Mouse (Mus musculus) embryonic facial prominence, embryonic 12.5 days (tissue): ENCODE measurements around the gene Tedc2. TPM values are rescaled to one million over a fixed set of nuclear protein-coding genes. Genes with fewer than 3 reads are reported as not detected.

Experiments used
- ATAC-seq: fragments of 200-750 bp; cut with Nextera tagmentation; 2 replicates; pipeline ENCODE4 v1.8.0; 2017; ENCODE audit not compliant: insufficient number of reproducible peaks, insufficient read depth, low FRiP score, low TSS enrichment
- H3K27ac ChIP-seq: fragments of 300-500 bp; sonication (generic); 2 replicates; pipeline ENCODE4 v1.5.1; 2016; ENCODE audit warnings: mild to moderate bottlenecking
- H3K27me3 ChIP-seq: fragments of 300-500 bp; sonication (generic); 2 replicates; pipeline ENCODE4 v1.6.1; 2016; ENCODE audit warnings: mild to moderate bottlenecking, moderate library complexity
- H3K36me3 ChIP-seq: fragments of 300-500 bp; sonication (generic); 2 replicates; pipeline ENCODE4 v1.6.1; 2016; ENCODE audit warnings: mild to moderate bottlenecking
- H3K4me1 ChIP-seq: fragments of 300-500 bp; sonication (generic); 2 replicates; pipeline ENCODE4 v1.6.1; 2016
- H3K4me2 ChIP-seq: fragments of 300-500 bp; sonication (generic); replicated peaks from 2 replicates; pipeline ENCODE4 v1.6.1; 2016; ENCODE audit warnings: mild to moderate bottlenecking, moderate library complexity
- H3K4me3 ChIP-seq: fragments of 300-500 bp; sonication (generic); 2 replicates; pipeline ENCODE4 v1.5.1; 2016; ENCODE audit warnings: mild to moderate bottlenecking
- H3K9ac ChIP-seq: fragments of 300-500 bp; sonication (generic); 2 replicates; pipeline ENCODE4 v1.6.1; 2016; ENCODE audit warnings: mild to moderate bottlenecking, moderate library complexity
- H3K9me3 ChIP-seq: fragments of 300-500 bp; sonication (generic); 2 replicates; pipeline ENCODE4 v1.6.1; 2016; ENCODE audit warnings: mild to moderate bottlenecking, moderate library complexity
- WGBS: fragments of 180-500 bp; shearing (Covaris S2); methylation state at CpG from one replicate; pipeline ENCODE4 v1.1.7; 2016; 5-methylcytosine and 5-hydroxymethylcytosine counted together
- polyA plus RNA-seq: library from polyadenylated mRNA; unstranded; fragments of >200 nt; fragmentation: Nextera tagmentation; extraction: Ambion mirVana; gene quantifications from 2 replicates; pipeline ENCODE4 v1.2.1, GENCODE M21; 2016

Gene Tedc2
- polyA plus RNA-seq, 1 experiment from 2014 or later = 16.5 TPM

DNA sequence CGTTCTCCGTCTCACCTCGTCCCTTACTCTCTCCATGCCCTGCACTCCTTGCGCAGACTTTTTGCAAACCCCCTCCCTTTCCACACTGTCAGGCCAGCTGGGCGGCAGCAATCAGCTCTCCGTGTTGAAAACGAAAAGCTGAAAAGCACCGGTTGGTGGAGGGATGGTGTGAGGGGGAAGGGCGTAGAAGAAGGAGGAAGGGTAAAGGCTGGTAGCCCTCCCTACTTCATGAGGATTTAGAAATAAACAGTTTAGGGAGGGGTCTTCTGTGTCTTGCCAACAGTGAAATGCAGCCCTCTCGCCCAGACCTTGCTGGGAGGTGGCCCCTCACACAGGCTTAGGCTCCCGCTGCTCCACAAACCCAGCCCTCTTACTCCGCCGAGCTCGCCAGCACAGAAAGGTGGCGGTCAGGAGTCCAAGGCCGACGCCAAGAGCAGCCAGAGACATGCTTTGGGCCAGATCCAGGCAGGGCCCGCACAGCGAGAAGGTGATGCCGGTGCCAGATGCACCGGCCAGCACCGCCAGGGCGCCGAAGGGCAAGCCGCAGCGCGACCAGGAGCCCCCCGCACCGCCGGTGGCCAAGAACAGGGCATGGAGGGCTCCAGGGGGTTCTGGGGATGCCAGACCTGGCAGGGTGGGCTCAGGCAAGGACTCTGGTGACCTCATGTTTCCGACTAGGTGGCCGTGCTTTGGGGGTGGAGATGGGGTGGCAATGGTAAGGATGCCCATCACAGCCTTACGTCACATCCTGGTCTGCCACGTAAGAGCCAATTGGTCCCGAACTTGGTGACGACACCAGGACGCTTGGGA lies 8.8 kb downstream of the Tedc2 start:
- peak overlapping the region; percentile 96 for H3K27ac ChIP-seq
- ATAC-seq = no peak
- WGBS = 2% methylated on average over 37 of the region's 37 CpGs
- peaks cover 54% of the 10 kb centered on the region for H3K4me1 ChIP-seq
- H3K27me3 ChIP-seq = no peaks in the 10 kb centered on the region
- H3K9me3 ChIP-seq = no peaks in the 10 kb centered on the region
- H3K4me3 ChIP-seq = peak overlapping the region; percentile 50
- H3K4me2 ChIP-seq = peak overlapping the region; percentile 96
- H3K9ac ChIP-seq = peak overlapping the region; percentile 73
- H3K36me3 ChIP-seq = peaks cover 18% of the 10 kb centered on the region

DNA sequence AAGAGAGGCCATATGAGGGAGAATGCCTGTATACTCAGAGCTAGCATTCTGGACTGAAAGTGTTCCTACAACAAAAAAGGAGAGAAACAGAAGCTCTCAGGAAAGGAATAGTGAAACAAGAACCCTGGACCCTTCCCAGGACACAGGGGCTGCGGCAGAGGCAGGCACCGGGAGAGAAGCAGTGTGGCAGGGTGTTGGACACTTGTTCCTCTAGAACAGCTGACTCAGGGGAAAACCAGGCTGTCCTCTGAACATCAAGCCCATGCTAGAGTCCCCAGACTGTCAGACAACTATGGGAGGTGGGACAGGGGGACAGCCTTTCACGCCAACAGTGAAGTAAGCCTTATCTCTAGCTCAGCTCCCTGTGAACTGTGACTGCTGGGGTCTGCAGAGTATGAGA lies 10.1 kb downstream of the Tedc2 start:
- Histone ChIP-seq H3K9ac (no peak overlapping the region), H3K4me1 (peaks cover 67% of the 10 kb centered on the region), H3K9me3 (no peaks in the 10 kb centered on the region), H3K36me3 (peaks cover 7% of the 10 kb centered on the region), H3K4me2 (peak overlapping the region; percentile 96), H3K27ac (peak overlapping the region; percentile 96), H3K27me3 (no peaks in the 10 kb centered on the region), H3K4me3 (0 out of 2 replicates have a peak overlapping the region, but pooled peaks have one; percentile 50)
- ATAC-seq = no peak
- WGBS = 85% methylated on average over 3 of the region's 3 CpGs

DNA sequence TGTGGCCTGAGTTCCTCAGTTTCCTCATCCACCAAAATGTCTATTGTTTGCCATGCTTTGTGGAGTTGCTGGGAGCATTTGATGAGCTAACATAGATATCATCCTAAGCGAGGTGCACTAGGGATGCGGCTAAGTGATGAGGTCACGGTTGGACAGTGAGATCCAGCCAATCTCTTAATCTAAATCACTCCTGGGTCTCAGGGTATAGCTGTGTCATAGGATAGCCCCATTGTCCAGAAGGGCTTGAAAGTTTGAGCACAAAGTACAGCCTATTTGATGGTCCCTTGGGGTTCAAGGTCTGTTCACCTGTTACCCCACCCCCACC lies 10.8 kb downstream of the Tedc2 start:
- peaks cover 67% of the 10 kb centered on the region for H3K4me1 ChIP-seq
- no peak for ATAC-seq
- 67% methylated on average over 3 of the region's 3 CpGs for WGBS
- no peaks in the 10 kb centered on the region for H3K9me3 ChIP-seq
- H3K36me3 ChIP-seq = no peaks in the 10 kb centered on the region
- peak overlapping the region; percentile 96 for H3K27ac ChIP-seq
- no peaks in the 10 kb centered on the region for H3K27me3 ChIP-seq
- no peak overlapping the region for H3K9ac ChIP-seq
- peak overlapping the region; percentile 92 for H3K4me2 ChIP-seq
- H3K4me3 ChIP-seq = peak overlapping the region; percentile 63; the same call in 1 of the 2 replicates

DNA sequence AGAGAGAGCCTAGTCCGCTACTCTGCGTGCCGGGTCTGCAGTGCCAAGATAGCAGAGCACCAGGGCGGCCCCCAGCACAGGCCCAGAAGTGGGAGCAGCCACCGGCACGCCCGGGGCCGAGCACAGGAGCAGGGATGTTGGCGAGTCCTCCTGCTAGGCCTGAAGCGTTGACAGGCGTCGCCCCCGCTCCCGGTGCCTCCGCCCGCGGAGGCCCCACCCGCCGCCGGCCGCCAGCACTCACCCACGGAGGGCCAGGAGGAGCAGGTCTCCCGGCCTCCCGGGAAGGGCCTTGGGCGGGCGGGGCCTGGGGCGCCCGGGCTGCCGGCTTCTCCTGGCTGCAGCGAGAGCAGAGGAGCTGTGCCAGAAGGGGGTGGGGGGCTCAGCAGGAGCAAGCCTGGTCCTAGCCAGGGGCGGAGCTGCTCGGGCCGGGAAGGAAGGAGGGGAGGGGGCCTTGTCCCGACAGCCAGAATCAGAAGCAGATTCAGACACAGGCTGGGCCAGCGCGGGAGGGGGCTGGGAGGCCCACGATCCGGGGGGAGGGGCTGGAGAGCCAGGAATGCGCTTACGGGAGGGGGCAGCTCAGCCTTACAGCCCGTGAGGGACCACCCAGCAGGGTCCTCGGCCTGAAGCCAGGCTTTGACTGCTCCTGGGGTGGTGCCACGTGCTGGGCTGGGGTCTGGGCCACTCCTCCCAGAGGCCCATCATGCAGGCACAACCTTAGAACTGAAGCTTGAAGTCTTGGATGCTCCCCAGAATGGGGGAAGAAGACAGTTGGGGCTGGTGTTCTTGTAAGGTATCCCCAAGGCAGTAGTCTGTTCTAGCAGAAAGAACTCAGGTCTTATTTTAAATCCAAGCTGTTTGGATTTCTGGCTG lies 11.4 kb downstream of the Tedc2 start, which contains the start of gene Ntn3:
Gene Ntn3, minus strand, starts transcription at position 489 of the 873 bp plus-strand sequence.
- H3K9me3 ChIP-seq = no peaks in the 10 kb centered on the region
- no peaks in the 10 kb centered on the region for H3K36me3 ChIP-seq
- peaks cover 72% of the 10 kb centered on the region for H3K4me1 ChIP-seq
- H3K9ac ChIP-seq = peak within 1 kb of the TSS; percentile 86
- no peaks in the 10 kb centered on the region for H3K27me3 ChIP-seq
- H3K27ac ChIP-seq = peak within 1 kb of the TSS; percentile 96
- H3K4me2 ChIP-seq = peak within 1 kb of the TSS; percentile 92
- WGBS = under 1% methylated on average over 40 of the region's 43 CpGs
- ATAC-seq = peak; percentile 76
- H3K4me3 ChIP-seq = peak within 1 kb of the TSS; percentile 63

DNA sequence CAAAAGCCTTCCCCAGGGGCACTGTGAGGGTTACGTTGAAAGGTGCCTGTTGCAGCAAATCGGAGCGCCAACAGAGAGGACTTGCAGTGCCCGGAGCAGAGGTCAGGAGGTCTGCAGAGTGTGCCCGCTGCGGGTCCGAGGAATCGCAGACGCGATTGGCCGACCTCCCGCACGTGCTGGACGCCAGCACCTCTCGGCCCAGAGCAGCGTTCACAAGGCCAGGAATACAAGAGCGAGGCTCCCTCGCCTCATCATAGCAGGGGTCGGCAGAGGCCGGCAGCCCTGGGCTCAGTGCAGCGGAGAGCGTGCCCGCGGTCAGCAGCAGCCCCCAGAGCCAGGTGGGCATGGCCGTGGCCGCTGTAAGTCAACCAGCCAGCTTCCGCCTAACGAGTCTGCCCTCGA lies 12.0 kb downstream of the Tedc2 start:
- Histone ChIP-seq H3K9me3 (no peaks in the 10 kb centered on the region), H3K36me3 (no peaks in the 10 kb centered on the region), H3K27ac (peak overlapping the region; percentile 96), H3K4me3 (peak overlapping the region; percentile 63), H3K4me1 (peaks cover 77% of the 10 kb centered on the region), H3K27me3 (no peaks in the 10 kb centered on the region), H3K4me2 (peak overlapping the region; percentile 92), H3K9ac (peak overlapping the region; percentile 86)
- ATAC-seq = no peak; the same call in 1 of the 2 replicates
- WGBS = 1% methylated on average over 29 of the region's 29 CpGs

DNA sequence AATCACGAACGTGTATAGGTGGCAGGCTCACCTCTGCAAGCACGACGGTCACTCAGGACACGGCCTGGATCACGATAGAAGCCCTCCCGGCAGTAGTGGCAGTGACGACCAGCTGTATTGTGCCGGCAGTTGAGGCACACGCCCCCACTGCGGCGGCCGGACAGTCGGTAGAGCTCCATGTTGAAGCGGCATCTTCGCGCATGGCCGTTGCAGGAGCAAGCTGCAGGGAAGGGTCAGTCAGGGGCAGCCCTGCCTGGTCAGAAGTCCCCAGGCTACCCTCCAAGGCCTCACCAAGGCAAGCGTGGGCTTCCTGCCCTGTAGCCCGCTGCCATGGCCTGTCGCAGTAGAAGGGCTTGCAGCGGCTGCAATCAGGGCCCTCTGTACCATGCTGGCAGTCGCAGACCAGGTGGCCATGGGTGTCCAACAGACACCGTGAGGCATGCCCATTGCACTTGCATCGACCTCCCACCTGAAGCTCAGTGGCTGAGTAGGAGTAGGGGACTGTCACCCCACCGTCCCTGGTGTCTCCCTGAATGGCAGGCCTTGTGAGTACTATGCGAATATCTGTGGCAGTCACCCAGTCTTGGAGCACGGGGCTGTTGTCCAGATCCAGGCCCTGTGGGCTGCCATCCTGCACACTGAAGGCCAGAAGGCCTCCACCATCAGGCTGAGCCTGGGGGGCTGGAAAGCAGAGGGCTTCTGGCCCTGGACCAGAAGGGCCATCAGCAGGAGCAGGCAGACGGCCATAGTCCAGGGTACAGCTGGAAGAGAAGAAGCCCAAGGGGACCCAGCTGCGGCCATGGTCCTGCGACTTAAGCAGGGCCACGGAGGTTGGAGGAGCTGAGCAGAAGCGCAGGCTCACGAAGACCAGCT lies 12.6 kb downstream of the Tedc2 start:
- Histone ChIP-seq H3K27me3 (no peaks in the 10 kb centered on the region), H3K9me3 (no peaks in the 10 kb centered on the region), H3K4me3 (peak overlapping the region; percentile 63), H3K4me2 (peak overlapping the region; percentile 92), H3K36me3 (no peaks in the 10 kb centered on the region), H3K27ac (peak overlapping the region; percentile 96), H3K4me1 (peaks cover 83% of the 10 kb centered on the region), H3K9ac (peak overlapping the region; percentile 86)
- 51% methylated on average over 34 of the region's 34 CpGs for WGBS
- ATAC-seq = no peak

DNA sequence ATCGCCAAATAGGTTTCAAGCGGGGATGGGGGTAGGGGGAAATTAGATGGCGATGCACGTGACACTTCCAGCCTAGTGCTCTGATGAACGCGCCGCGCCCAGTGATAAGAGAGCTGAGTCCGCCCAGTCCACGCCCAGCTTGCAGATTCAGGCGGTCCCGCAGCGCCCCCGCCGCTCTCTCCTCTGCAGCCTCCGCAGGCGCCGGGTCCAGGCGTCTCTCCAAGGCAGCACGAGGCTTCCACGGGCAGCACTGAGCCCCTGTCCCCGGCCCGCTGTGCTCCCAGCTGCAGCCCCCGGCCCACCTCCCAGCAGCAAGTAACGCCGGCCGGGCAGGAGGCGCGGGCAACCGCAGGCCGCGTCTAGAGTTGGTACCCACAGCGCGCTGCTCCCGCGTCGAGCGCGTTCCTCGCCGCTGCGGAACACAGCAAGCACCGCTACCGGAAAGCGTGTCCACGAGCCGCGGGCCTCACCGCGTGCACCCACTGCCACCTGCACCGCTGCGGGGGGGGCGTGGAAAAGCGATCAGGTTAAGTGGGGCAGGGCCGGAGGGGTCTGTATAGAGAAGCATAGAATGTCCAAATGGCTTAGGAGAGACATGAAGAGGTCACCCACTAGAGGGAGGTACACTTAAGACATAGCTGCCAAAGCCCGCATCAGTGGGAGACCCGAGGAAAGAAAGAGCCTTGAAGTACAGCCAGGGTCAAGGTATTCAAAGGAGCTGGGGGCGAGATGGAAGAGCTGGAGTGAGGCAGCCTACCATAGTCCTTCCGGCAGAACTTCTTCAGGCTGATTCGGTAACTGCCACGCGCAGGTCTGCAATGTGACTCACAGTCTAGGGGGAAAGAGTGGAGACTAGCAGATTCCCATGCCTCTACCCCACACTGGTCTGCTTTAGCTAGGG lies 13.9 kb downstream of the Tedc2 start:
- H3K27me3 ChIP-seq = no peaks in the 10 kb centered on the region
- peak overlapping the region; percentile 66 for H3K27ac ChIP-seq
- H3K36me3 ChIP-seq = no peaks in the 10 kb centered on the region
- H3K9ac ChIP-seq = peak overlapping the region; percentile 86
- WGBS = 6% methylated on average over 62 of the region's 62 CpGs
- peaks cover 78% of the 10 kb centered on the region for H3K4me1 ChIP-seq
- ATAC-seq = no peak
- no peaks in the 10 kb centered on the region for H3K9me3 ChIP-seq
- peak overlapping the region; percentile 92 for H3K4me2 ChIP-seq
- peak overlapping the region; percentile 63 for H3K4me3 ChIP-seq

DNA sequence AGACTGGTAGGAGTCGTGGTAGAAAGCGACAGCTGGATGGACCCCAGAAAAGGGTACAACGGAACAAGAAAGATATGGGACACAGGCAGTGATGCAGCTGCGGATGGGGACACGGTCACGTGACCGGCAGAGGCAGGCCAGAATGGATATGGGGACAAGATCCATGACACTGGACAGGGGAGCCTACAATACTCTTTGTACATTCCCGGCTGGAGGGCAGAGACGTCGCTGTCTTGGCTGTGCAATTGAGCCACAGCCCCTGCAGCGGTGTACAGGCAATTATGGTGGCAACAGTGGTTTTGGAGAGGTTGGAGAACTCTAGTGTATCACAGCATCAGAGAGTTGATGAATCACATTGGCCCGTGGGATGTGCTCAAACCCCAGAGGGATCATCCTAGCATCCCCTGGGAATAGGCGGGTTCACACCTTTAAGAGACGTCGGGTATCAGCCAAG lies 14.7 kb downstream of the Tedc2 start:
- Histone ChIP-seq H3K27me3 (no peaks in the 10 kb centered on the region), H3K4me1 (peaks cover 70% of the 10 kb centered on the region), H3K9me3 (no peaks in the 10 kb centered on the region), H3K4me3 (peak overlapping the region; percentile 63), H3K36me3 (no peaks in the 10 kb centered on the region), H3K4me2 (peak overlapping the region; percentile 92), H3K9ac (peak overlapping the region; percentile 86; the same call in 1 of the 2 replicates), H3K27ac (peak overlapping the region; percentile 66)
- 0 out of 2 replicates have a peak, but pooled peaks have one; percentile 0 for ATAC-seq
- 9% methylated on average over 15 of the region's 15 CpGs for WGBS

DNA sequence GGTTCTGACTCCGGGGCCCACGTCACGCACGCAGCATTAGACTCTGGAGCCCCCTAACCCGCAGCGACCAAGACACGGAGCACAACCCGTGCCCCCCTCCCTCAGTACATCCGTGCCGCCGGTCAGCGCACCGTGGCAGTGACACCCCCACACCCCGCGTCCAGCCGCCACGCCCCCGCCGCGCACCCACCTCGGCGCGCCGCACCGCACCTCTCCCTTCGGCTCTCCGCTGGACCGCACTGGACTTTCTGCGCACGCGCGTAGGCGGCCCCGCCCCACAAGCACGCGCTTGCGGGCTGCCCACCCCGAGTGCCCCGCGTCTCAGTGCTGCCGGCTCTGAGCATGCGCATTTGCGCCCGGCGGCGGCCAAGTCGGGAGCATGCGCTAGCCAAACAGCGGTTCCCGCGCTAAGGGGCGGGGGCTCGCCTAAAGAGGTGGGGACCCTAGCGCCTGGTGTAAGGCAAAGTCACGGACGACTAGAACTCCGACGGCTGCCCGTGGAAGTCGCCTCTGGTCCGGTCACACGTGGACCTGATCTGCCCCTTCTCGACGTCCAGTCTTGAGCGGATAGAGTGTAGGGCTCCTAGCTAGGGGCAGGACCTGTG lies 15.3 kb downstream of the Tedc2 start, which contains the start of gene Tbc1d24:
Gene Tbc1d24, minus strand, starts transcription at position 279 of the 605 bp plus-strand sequence.
- no peaks in the 10 kb centered on the region for H3K27me3 ChIP-seq
- H3K36me3 ChIP-seq = no peaks in the 10 kb centered on the region
- peaks cover 64% of the 10 kb centered on the region for H3K4me1 ChIP-seq
- peak within 1 kb of the TSS; percentile 86 for H3K9ac ChIP-seq
- peak; percentile 65 for ATAC-seq
- H3K27ac ChIP-seq = peak within 1 kb of the TSS; percentile 66
- H3K4me2 ChIP-seq = peak within 1 kb of the TSS; percentile 92
- peak within 1 kb of the TSS; percentile 63 for H3K4me3 ChIP-seq
- no peaks in the 10 kb centered on the region for H3K9me3 ChIP-seq
- WGBS = under 1% methylated on average over 65 of the region's 65 CpGs

DNA sequence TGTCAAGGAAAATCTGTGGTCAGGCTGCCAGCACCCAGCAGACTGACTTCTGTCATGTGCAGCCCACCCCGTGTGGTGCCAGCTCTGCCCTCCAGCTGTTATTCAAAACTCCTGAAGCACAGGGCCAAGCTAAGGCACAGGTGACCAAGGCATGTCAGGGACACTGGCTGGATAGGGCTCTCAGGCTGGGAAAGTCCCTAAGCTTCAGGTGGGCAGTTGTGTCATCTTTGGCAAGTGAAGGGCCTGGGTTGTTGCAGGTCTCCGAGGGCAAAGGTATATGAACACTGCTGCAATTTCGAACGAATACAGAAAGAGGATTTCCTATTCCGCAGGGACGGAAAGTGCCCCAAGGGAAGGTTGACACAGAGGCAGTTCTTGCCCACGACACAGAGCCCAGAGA lies 15.8 kb downstream of the Tedc2 start:
- peaks cover 59% of the 10 kb centered on the region for H3K4me1 ChIP-seq
- no peak for ATAC-seq
- H3K4me2 ChIP-seq = peak overlapping the region; percentile 92
- peak overlapping the region; percentile 86 for H3K9ac ChIP-seq
- H3K4me3 ChIP-seq = peak overlapping the region; percentile 63
- no peaks in the 10 kb centered on the region for H3K36me3 ChIP-seq
- no peak overlapping the region for H3K27ac ChIP-seq
- H3K27me3 ChIP-seq = no peaks in the 10 kb centered on the region
- 5% methylated on average over 7 of the region's 7 CpGs for WGBS
- H3K9me3 ChIP-seq = no peaks in the 10 kb centered on the region
